Mouse (Mus musculus): Measurements from ENCODE around the gene Zmynd15.
"Not testable (repeated sequence)": the region's sequence is repeated elsewhere in the genome, so short reads cannot be mapped to it uniquely, and the experiment has no call there.

Gene Zmynd15

DNA sequence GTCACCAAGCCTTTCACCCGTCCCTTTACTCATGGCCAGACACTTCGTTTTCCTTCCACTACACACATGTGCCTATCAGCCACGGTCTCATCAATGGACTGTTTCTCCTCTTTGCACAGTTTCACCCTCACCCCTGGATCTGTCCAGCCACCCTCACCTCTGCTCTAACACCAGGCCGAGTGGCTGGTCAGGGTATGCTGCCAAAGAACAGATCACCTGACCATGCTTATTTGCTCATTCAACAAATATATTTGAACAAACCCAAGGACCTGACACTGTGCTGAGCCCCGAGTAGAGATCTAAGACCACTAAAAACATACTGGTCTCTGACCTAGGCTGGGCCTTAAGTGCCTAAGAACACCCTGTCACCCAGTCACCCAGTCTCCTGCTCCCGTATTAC is 14.6 kb upstream of the Zmynd15 start:
- intact Hi-C loops (cut with DNase I) = no loop called here

DNA sequence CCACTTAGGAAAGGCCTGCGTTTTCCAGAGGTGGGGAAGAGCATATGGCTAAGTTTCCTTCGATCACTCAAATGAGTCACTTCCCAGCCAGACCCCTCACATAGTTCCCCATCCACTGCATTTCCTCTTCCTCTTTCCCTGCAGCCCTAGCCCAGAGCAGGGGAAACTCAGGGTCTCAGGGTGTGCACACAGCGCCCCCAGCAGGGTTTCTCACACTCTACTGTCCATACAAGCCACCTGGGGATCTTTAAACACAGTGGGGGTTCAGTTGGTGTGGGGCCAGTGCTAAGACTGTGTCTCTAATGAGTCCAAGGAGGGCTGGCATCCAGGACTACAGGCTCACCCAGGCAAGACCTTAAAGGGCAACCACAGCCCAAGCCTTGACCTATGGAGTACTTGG is 12.5 kb upstream of the Zmynd15 start:
- intact Hi-C loops (cut with DNase I) = no loop called here

DNA sequence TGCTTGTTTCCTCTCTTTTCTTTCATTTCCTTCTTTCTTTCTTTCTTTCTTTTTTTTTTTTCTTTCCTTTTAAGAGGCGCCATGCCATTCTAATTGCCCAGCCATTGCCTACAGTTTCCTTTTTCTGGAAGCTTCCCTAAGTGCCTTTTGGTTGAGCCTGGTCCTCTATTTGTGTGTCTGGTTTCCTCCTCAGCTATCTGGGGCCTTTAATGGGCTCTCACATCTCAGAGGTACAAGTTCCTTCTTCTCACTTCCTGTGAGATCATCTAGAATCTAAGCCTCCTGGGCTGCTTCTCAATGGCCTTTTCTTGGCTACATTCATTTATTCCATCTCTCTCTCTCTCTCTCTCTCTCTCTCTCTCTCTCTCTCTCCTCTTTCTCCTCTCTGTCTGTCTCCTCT is 11.9 kb upstream of the Zmynd15 start:
- intact Hi-C loops (cut with DNase I) = no loop called here

DNA sequence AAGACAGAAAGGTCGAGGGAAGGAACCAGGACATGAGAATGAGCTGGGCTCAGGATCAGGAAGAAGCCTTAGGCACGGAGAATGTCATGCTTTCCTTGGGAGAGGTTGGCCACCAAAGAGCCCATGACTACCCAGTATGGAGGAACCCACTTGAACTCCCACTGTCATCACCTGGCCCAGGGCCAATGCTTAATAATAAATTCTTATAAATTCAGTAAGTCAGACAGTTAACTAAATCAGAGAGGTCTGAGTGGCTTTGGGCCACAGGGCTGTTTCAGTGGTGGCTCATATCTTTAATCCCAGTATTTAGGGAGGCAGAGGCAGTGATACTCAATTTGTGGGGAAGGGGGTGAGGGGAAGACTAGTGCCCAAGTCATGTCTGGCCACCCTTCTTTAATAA is 8.3 kb upstream of the Zmynd15 start:
- intact Hi-C loops (cut with DNase I) = no loop called here

DNA sequence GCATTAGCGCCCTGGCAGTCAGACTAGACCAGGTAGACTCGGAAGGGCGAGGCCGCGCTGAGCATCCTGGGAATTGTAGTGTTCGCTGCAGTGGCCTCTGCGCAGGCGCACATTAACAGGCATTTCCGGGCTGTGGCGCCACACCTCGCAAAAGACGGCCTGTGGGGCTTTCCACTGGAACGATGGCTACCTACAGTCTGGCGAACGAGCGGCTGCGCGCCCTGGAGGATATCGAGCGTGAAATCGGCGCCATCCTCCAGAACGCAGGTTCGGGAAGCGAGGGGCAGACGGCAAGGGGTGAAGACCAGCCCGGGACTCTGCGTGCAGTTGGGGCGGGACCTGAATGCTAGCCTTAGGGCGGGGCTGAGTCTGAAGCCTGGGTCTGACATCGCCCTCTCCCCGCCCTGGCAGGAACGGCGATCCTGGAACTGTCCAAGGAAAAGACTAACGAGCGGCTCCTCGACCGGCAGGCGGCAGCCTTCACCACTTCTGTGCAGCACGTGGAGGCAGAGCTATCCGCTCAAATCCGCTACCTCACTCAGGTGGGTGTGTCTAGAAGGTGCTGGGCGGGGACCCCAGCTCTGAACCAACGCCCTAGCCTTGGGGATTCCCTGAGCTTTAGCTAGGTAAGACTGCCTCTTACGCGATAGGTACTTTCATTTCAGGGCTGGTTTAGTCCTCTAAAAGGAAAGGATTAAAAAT is 7.3 kb upstream of the Zmynd15 start, which contains the start of gene Med11:
Med11 (plus strand) TSS at position 123 of the 702 bp plus-strand sequence.
- intact Hi-C loops (cut with DNase I) = loop anchor here (2.0 kb wide), 1 partner anchor 51 kb away; no protein-coding TSS in a partner anchor

DNA sequence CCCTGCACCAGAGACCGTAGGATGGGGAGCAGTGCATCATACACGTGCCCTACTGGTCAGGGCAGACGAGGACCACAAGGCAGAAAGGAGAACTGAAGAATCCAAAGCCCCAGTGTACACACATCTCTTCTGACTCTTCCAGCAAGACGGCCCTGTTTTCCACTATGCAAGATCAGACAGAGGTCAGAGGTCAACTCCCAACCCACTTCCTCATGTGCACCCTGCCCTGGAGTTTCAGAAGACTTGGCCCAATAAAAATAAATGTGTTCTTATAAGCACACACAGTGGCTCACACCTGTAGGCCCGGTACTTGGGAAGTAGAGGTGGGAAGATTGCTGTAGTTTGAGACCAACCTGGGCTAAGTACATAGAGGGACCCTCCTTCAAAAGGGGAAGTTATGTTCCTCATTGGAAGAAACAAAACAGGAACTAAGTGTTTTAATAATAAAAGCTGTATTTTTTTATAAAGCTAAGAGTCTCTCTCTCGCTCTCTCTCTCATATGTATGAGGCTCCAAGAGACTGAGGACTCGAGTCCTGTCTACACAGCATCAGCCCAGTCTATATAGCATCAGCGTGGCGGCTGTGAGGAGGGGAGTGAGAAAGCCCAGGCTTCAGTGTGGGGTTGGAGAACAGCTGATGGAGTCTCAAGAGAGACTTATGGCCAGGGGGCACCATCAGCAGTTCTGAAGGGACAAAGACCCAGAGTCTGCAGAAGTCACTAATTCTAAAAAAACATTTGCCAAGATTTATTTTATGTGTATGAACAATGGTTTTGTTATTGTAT is 5.8 kb upstream of the Zmynd15 start:
- intact Hi-C loops (cut with DNase I) = loop anchor here (2.0 kb wide), 1 partner anchor 49 kb away; no protein-coding TSS in a partner anchor

DNA sequence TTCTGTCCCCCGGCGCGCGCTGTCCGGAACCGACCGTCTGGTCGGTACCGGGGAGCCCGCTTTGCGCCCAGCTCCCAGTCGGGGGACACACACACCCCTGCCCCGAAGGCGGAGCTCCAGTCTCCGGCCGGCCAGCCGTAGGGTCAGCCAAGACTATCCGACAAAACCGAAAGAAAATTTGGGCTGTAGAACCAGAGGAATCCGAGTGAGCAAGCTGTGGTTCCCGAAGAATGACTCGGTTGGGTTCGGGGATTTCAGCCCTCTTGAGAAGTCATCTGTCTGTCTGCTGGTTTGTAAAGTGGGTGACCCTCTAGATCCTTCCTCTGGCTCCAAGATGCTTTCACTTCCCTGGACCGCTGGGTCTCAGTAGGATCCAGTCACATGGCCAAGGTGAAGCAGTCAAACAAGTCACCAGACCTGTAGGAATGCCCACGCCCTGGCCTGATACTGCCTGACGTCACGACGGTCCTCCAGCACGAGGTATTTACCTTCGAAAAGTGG is 418 bp downstream of the Zmynd15 start, which contains the start of gene Cxcl16:
Cxcl16 (minus strand) TSS at position 384 of the 501 bp plus-strand sequence.
- intact Hi-C loops (cut with DNase I) = no loop called here

DNA sequence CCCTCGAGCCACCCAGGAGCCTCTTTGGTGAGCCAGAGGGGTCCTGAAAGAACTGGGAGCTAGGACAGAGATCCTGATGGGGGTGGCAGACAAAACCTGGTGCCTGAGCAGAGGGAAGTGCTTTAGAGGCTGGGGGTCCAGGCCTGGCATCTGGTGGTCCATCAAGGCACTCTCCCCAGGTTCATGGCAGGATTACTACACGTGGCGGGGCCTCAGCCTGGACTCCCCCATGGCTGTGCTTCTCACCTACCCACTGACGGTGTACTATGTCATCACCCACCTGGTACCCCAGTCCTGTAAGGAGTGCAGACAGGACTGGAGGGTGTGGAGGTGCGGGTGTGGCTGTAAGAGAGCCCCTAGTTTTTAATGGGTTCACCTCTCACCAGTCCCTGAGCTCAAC is 4.7 kb downstream of the Zmynd15 start:
- intact Hi-C loops (cut with DNase I) = no loop called here

DNA sequence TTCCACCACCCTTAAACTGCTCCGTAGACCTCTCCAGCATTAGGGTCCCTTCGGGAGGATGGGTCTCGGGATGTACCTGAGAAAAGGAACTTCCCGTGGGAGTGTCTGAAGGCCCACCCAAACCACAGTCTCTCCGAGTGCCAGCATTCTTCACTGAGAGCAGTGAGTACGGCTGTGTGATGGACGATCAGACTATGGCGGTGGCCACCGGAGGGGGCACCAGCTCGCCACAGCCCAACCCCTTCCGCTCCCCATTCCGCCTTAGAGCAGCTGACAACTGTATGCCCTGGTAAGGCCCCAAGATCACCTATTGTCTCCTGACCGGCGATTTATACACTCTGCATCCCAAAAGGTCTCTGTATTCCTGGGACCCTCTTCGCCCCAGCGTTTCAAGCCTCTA is 6.0 kb downstream of the Zmynd15 start:
- intact Hi-C loops (cut with DNase I) = no loop called here

DNA sequence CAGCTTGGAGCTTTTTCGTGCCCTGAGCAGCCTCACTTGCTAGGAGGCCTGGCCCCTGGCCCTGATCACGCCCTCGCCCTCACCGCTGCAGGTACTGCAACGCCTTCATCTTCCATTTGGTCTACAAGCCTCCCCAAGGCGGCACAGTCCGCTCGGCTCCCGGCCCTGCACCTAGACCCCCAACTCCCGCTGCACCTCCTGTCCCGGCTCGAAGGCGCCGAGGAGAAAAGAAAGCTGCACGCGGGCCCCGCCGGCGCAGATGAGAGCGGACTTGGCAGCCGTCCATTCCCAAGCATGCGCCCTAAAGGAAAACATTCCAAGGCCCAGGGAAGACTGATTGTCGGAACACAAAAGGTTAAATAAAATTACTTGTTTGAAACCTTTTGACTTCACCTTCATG is 6.6 kb downstream of the Zmynd15 start:
- intact Hi-C loops (cut with DNase I) = no loop called here

DNA sequence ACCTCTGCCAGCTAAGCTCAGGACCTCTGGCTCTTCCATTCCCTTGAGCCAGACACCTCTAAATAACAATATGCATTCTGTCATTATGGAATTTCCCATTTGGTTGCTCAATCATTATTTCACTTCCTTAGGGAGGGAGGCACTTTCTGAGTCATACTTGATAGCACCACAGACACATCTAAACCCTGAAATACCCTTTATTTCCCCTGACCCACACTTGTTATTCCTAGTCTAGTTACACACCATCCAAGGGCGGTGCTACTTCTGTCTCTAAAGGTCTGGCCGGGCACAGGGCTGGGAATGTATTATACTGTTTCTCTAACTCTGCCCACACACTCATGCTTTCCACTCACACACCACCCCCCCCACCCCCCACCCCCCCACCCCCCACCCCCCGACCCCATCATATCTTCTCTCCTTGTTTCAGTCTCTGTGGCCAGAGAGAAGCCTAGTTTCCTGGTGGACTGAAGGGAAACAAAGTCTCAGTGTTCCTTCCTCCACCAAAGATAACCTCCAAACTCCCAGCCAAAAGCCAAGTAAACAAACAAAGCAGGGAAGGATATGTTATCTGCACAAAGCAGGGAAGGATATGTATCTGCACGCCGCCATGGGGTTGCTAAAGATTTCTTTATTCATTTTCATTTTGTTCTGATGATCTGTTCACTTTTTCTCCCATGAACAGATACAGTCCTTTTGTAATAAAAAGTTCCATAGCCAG is 8.8 kb downstream of the Zmynd15 start:
- intact Hi-C loops (cut with DNase I) = no loop called here

DNA sequence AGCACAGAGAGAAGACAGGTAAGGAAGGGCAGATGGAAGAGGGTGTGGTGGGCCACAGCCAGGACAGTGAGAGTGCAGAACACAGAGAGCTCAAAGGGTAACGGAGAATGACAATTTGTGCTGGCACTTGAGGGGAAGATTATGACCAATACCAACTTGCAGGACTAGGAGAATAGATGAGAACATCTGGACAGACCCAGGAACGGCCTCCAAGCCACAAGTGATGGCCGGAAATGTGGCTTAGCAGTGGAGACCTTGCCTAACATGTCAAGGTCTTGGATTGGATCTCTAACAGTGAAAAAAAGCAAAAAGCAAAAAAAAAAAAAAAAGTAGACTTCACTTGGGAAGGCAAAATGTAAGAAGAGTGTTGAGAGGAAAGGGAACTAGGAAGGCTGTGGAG is 10.5 kb downstream of the Zmynd15 start:
- intact Hi-C loops (cut with DNase I) = no loop called here

DNA sequence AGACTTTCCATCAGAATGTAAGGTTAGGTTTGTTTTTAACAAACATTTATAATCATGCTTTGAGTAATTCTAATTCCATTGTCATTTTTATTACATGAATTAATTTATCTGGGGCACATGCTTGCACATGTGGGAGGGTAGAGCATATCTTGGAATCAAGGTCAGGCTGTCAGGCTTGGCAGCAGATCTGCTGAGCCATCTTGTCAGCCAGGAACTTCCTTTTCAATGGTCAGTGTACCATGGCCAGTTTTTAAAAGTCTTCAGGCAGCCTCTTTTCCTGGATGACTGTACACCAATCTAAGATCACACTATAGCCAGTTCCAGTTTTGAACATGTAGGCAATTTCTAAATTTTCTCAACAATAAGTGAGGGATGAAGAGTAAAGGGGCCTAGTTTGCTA is 13.5 kb downstream of the Zmynd15 start:
- intact Hi-C loops (cut with DNase I) = no loop called here

DNA sequence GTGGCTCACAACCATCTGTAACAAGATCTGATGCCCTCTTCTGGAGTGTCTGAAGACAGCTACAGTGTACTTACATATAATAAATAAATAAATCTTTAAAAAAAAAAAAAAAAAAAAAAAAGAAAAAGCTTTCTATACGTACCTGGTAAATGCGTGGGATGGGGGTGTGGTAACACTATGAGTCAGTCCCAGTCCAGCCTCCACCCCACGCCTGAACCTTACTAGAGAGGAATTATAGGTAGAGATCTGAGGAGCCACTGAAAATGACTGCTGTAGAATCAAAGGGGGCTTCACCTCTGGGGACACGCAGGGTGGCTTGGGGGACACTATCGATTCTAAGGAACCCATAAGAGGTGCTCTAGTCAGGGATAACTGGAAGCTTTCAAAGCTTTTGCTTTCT is 14.1 kb downstream of the Zmynd15 start:
- intact Hi-C loops (cut with DNase I) = not testable (repeated sequence)

DNA sequence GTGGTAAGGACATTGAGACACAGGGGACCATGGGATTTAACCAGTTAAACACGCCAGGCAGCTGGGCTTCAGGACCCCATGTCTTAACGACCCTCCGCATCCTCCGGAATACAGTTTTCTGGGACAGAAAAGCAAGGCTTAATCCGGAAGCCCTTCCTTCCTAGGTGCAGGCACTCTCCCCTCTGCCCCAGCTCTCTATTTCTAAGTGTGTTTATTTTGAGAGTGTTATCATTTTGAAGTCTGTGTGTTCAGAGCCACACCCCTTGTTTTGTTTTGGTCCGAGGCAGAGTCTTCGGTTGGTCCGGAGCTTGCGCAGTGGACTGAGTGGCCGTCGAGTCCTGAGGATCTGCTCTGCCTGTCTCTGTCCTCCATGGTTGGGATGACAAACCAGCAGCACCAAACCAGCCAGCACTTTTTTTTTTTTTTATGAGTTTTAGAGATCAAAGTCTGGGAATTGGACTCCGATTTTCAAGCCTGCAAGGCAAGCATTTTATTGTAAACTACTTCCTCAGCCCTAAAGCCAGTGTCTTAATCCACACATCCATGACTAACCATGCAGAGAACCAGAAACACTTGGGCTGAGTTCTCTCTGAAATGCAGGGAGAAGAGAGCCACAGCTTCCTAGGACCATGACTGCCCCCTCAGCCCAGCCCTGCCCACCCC is 15.8 kb downstream of the Zmynd15 start:
- intact Hi-C loops (cut with DNase I) = no loop called here

DNA sequence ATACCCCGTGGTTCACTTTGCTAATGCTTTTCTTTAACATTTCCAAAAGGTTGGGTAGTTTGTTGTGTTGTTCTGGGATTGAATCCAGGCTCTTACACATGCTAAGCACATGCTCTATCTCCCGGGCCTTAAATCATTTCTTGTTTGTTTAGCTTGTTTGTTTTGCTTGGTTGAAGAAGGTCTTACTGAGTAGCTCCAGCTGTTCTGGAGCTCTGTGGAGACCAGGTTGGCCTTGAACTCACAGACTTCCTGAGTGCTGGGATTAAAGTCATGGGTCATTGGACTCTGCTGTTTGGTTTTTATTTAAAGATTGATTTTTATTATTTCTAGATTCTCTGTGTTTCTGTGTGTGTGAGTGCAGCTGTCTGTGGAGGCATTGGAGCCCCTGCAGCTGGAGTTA is 26.3 kb downstream of the Zmynd15 start:
- intact Hi-C loops (cut with DNase I) = no loop called here

DNA sequence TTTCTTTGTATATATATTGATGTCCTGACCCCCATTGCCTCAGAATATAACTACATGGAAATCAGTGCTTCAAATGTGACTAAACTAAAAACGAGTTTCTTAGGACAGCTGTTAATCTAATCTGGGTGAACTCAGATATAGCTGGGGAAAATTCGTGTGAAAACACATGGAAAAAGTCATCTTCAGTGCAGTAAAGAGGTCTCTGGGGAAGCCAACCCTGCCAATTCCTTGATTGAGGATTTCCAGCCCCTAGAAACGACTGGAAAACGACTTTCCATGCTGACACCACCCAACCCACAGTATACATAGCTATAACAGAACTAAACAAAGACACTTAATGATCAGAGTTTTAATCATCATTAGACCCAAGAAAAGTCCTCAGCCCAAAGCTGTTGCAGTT is 28.6 kb downstream of the Zmynd15 start:
- intact Hi-C loops (cut with DNase I) = no loop called here

DNA sequence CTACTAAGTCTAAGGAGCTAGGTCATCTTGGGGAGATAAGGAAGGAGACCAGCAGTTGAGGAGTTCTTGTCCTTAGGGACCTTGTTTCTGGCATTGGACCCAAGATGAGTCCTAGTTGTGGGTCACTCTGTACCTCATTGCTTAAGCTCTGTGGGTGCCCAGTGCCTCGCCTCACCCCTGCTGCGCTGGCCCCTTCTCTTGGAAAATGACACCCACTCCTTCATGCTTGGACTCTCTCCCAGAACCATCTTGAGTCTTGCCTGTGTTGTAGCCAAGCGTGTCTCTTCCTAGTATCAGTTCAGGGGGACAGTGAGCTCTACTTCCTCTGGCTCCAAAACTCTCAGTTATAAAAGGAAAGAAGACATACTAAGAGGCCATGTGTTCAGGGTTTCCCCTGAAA is 29.9 kb downstream of the Zmynd15 start:
- intact Hi-C loops (cut with DNase I) = no loop called here

DNA sequence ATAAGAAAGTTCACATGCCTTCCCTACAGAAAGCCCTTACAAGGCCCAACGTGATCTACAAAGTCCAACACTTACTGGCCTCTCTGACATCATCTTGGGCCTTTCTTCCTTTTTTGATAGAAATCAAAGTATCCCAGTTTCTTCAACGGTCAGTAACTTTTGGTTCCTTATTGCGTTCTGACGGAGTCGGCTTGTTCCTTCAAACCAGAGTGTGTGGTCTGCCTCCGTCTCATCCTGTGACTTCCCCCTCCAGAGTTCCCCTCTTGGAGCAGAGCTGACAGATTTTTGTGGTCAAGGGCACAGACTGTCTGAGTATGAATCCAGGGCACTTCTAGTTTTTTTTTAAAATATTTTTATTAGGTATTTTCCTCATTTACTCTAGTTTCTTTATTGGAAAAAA is 30.5 kb downstream of the Zmynd15 start:
- intact Hi-C loops (cut with DNase I) = no loop called here

DNA sequence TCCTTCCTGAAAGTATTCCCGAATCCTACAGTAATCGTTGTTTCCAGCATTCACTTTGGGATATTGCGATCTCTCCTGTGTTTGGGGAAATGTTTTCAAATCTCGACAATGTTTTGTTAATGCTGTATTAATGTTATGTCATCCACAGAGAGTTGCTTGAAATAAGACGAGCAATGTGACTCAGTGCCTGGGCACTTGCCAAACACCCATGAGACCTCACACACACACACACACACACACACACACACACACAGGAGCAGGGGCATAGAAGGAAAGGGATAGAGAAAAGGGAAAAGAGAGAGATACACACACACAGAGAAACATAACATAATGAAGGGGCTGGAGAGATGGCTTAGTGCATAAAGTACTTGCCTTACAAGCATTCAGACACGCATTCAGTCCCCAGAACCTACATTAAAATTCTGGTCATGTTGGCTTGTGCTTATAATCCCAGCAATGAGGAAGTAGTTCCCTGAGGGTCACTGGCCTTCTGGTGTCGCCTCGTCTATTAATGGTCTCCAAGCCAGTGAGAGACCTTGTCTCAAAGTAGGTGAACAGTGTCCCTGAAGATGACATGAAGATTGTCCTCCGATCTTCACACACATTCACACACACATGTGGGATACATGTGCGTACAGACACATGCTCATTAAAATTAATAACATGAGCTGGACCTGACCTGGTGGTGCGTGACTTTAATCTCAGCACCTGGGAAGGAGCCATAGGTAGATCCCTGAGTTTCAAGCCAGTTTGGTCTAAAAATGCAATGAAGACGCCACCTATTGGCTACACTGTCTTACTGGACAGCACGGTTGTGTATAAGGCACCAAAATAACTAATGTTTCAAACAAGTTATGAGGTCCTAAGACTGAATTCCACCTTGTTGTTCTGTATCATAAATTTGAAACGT is 40.6 kb downstream of the Zmynd15 start:
- intact Hi-C loops (cut with DNase I) = no loop called here

All from adrenal gland (tissue).